Mouse (Mus musculus): ENCODE measurements around the gene Ppp1r3e.

Gene Ppp1r3e

GRCm38 (mm10) chr14:54883154-54884021 lies 6.0 kb upstream of the Ppp1r3e start, which contains the start of the genes Bcl2l2 and Gm20521:
Gene Bcl2l2 (plus strand): TSS chr14:54883377.
Gene Gm20521 (plus strand): TSS chr14:54883441.
- in situ Hi-C loops (cut with MboI) = no loop called here

DNA sequence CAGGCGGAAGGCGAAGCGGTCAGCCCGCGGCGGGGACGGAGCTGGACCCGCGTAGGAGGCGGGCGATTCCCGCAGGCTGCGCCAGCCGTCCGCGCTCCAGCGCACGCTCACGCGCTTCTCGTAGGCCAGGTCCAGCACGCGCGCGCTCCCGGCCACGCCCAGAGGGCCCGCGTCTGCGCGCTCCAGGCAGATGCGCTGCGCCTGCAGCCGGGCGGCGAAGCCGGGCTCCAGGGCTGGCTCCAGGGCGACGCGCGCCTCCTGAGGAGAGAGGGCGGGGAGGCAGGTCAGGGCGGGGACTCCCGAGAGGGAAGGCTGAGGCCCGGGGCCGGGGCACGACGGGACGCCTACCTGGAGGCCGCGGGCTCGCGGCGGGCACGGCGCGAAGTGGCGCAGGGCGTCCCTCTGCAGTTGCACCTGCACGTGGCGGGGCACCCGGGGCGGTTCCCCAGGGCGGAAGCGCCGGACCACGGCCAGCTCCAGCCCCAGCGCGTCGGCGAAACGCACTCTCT lies 757 bp downstream of the Ppp1r3e start:
- in situ Hi-C loops (cut with MboI) = no loop called here

DNA sequence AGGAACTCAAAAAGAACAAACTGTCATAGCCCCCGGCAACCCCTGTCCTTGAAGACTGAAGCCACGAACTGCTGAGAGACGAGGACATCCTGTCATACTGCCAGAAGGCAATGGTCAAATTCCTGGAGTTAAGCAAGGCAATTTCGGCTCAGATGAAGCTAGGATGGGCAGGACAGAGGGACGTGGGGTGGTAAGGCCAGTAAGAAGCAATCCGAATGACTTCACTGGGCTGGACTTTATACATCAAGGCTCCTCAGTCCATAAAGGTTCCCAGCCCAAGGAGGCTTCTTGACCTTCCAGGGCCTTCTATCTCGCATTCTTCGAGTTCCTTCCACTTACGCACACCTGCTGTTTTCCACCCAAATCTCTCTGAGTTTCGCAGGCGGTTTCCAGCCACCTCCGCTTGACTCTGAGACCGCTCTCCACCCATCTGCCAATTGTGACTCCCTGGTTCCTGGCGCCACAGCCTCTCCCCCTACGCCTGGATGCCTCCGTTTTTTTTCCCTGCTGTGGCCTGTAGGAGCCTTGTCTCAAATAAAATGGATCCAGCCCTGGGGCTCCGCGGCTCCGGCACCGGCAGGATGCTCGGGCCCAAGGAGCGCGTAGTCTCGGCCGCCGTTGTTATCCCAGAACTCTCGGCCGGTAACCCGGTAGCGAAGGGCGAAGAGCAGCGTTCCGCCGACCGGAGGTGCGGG lies 1.4 kb downstream of the Ppp1r3e start:
- in situ Hi-C loops (cut with MboI) = no loop called here

DNA sequence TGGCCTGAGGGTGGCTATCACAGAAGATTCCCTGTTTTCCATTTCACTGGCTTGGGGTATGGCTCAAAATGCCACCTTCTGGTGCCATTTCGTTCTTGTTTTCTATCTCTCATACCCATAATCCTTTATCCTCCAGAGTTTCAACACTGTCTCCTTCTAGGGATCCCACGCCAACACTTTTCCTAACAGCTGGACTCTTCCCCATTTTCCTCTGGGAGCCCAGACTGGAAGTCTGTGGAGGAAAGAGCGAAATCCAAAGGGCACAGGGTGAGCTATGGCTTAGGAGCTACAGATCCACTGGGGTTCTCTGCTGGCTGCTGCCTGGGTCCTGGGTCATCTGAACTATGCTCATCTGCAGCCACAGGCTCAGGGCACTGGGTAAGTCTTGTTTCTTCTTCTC lies 3.2 kb downstream of the Ppp1r3e start:
- in situ Hi-C loops (cut with MboI) = no loop called here

DNA sequence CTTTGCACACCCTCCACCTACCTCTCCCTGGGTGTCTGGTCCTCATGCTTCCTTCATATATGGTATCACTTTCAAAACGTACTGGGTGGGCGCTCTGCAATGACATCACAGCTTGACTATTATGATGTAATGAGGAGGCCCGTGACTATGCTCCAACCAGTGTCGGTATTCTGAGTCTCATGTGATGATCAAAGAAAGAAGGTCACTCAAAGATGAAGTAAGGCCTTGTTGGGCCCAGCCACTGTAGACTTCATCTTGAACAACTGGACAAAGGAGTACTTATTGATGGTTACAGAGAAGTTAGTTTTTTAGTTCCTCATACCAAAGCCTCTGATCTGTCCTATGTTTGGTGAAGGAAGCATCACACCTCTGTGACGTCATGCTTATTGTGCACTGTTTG lies 6.5 kb downstream of the Ppp1r3e start, which contains the start of gene Homez:
Homez (minus strand) TSS at position 101 of the 400 bp plus-strand sequence.
- in situ Hi-C loops (cut with MboI) = no loop called here

GRCm38 (mm10) chr14:54868026-54868425 lies 9.3 kb downstream of the Ppp1r3e start:
- in situ Hi-C loops (cut with MboI) = no loop called here

GRCm38 (mm10) chr14:54866936-54867335 lies 10.4 kb downstream of the Ppp1r3e start:
- in situ Hi-C loops (cut with MboI) = no loop called here

DNA sequence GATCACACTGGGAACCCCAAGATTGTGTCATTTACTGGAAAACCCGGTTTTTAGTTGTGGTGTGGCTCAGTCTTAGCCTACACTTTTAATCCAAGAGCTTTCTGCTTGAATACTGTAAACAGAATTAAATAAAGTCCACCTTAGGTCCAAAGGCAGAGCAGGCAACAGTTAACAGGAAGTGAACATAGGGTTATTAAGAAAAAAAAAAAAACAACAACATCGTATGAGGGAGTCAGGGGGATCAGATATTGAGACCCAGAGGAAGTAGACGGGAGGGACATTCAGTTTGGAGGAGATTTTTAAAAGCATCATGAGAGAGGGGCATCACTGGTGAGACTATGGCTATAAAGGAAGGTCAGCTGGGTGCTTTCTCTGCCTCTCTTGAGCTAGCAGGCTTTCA lies 11.1 kb downstream of the Ppp1r3e start:
- in situ Hi-C loops (cut with MboI) = no loop called here

DNA sequence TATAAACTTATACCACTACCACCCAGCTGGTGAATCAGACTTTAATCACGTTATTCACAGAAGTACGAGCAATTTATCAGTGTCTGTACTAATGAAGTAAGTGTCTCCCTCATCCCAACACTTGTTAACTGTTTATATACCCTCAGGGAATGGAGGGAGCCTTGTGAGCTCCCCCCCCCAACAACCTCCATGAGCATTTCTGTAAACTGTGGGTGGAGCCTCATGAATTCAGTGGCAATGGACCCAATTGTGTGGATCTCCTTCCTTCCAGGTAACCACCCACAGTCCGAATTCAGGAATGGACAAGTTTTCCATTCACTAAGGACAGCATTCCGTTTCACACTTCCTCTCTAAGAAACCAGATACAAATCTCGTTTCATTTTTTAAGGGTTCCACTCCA lies 11.7 kb downstream of the Ppp1r3e start:
- in situ Hi-C loops (cut with MboI) = no loop called here

DNA sequence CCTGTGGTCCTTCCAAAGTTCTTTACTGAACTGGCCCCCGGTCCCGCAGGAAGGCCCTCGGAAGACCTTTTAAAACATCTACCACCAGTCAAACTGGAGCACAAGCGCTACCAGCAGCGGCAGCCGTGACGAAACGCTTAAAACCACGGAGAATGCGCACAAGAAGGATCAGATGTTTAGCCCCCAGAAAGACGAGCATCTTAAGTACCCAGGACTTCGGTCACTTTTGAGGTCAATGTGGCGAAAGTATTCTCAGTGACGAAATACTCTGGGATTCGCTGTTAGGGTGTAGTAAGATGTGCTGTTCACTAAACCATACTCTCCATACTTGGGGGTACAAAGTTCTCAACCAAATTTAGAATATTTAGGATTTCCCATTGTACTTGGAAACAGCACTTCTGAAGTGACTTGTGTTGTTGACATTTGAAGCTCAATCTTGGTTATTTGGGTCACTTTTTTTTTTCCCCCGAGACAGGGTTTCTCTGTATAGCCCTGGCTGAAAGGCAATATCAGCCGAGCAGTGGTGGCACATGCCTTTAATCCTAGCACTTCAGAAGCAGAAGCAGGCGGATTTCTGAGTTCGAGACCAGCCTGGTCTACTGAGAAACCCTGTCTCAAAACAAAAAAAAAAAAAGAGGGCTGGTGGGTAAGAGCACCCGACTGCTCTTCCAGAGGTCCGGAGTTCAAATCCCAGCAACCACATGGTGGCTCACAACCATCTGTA lies 12.9 kb downstream of the Ppp1r3e start:
- in situ Hi-C loops (cut with MboI) = no loop called here

- in situ Hi-C loops (cut with MboI) = no loop called here
Observed at GRCm38 (mm10) chr14:54863501-54864312, 13.6 kb downstream of the Ppp1r3e start.

DNA sequence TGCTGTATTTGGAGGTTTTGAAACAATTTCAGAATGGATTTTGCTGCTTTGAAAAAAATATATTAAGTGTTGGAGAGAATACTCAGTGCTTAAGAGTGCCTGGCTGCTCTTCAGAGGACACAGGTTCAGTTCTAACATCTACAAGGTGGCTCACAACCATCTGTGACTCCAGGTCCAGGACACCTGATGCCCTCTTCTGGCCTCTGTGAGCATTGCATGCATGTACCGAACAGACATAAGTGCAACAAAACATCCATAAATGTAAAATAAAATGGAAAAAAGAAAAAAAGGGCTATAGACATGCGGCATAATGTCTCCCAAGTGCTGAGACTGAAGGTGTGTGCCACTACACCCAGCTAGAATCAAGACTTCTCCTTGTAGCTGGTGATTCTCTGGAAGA lies 16.8 kb downstream of the Ppp1r3e start:
- in situ Hi-C loops (cut with MboI) = no loop called here

GRCm38 (mm10) chr14:54857891-54858290 lies 19.5 kb downstream of the Ppp1r3e start:
- in situ Hi-C loops (cut with MboI) = no loop called here

DNA sequence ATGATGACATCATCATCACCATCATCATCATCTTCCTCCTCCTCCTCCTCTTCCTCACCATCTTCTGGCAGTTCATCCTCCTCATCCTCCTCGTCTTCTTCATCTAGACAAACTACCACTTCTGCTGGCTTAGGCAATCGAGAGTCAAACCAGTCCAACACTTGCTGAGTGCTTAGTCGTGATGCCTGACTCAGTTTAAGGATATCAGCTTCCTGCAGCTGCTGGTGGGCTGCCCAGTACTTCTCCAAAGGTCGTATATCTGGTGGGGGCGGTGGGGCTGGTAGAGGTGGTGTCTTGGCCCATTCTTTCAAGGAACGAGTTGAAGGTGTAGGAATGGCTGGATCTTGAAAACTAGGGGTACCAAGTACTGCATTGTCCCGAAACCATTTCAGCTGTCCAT lies 20.6 kb downstream of the Ppp1r3e start:
- in situ Hi-C loops (cut with MboI) = no loop called here

GRCm38 (mm10) chr14:54855726-54856125 lies 21.6 kb downstream of the Ppp1r3e start:
- in situ Hi-C loops (cut with MboI) = no loop called here

- in situ Hi-C loops (cut with MboI) = no loop called here
Observed at GRCm38 (mm10) chr14:54843461-54843860, 33.9 kb downstream of the Ppp1r3e start.

GRCm38 (mm10) chr14:54823716-54824115 lies 53.6 kb downstream of the Ppp1r3e start:
- in situ Hi-C loops (cut with MboI) = no loop called here
